Mouse (Mus musculus): ENCODE data around the gene Sycp3. TPM values are rescaled to one million over a fixed set of nuclear protein-coding genes. Genes with fewer than 3 reads are reported as not detected.
A peak's percentile ranks its signal among the peaks of the same experiment; 100 is the strongest.
"Not testable (repeated sequence)": the region's sequence is repeated elsewhere in the genome, so short reads cannot be mapped to it uniquely, and the experiment has no call there.

Gene Sycp3
- polyA plus RNA-seq, 1 experiment from 2014 or later: not detected

- Histone ChIP-seq H3K4me1 (peaks cover 26% of the 10 kb centered on the region), H3K9ac (peak overlapping the region; percentile 89), H3K4me2 (replicated peaks) (peak overlapping the region; percentile 86), H3K9me3 (no peaks in the 10 kb centered on the region), H3K27ac (no peak overlapping the region), H3K27me3 (no peaks in the 10 kb centered on the region), H3K36me3 (no peaks in the 10 kb centered on the region), H3K4me3 (peak overlapping the region; percentile 76)
- peak; percentile 5; the same call in 1 of the 2 replicates for ATAC-seq (ENCODE audit: low FRiP score, low read depth)
- WGBS: 52% methylated on average over 4 of the region's 4 CpGs
These were observed 43.5 kb downstream of the Sycp3 start for GRCm38 (mm10) chr10:88502919-88503318.

GRCm38 (mm10) chr10:88503421-88504314 lies 44.3 kb downstream of the Sycp3 start, which contains the start of gene Chpt1:
TSS of gene Chpt1 (minus strand) at chr10:88504073.
- H3K4me3 ChIP-seq: peak within 1 kb of the TSS; percentile 76
- H3K4me1 ChIP-seq: peaks cover 26% of the 10 kb centered on the region
- peak within 1 kb of the TSS; percentile 86 for H3K4me2 ChIP-seq (replicated peaks)
- H3K36me3 ChIP-seq: no peaks in the 10 kb centered on the region
- H3K27me3 ChIP-seq: no peaks in the 10 kb centered on the region
- WGBS: under 1% methylated on average over 48 of the region's 80 CpGs
- ATAC-seq (ENCODE audit: low FRiP score, low read depth): peak; percentile 95
- H3K27ac ChIP-seq: peak within 1 kb of the TSS; percentile 78
- peak within 1 kb of the TSS; percentile 89 for H3K9ac ChIP-seq
- H3K9me3 ChIP-seq: no peaks in the 10 kb centered on the region

GRCm38 (mm10) chr10:88504481-88504880 lies 45.1 kb downstream of the Sycp3 start:
- Histone ChIP-seq H3K9me3 (no peaks in the 10 kb centered on the region), H3K4me2 (replicated peaks) (peak overlapping the region; percentile 86), H3K27me3 (no peaks in the 10 kb centered on the region), H3K4me3 (peak overlapping the region; percentile 76; the same call in 1 of the 2 replicates), H3K36me3 (no peaks in the 10 kb centered on the region), H3K27ac (no peak overlapping the region), H3K9ac (no peak overlapping the region), H3K4me1 (peaks cover 26% of the 10 kb centered on the region)
- ATAC-seq (ENCODE audit: low FRiP score, low read depth): no peak
- 63% methylated on average over 3 of the region's 3 CpGs for WGBS

GRCm38 (mm10) chr10:88505256-88505655 lies 45.9 kb downstream of the Sycp3 start:
- no peaks in the 10 kb centered on the region for H3K36me3 ChIP-seq
- no peak overlapping the region for H3K4me2 ChIP-seq (replicated peaks)
- ATAC-seq (ENCODE audit: low FRiP score, low read depth): no peak
- 57% methylated on average over 5 of the region's 5 CpGs for WGBS
- peaks cover 26% of the 10 kb centered on the region for H3K4me1 ChIP-seq
- no peak overlapping the region for H3K9ac ChIP-seq
- no peak overlapping the region for H3K27ac ChIP-seq
- H3K9me3 ChIP-seq: no peaks in the 10 kb centered on the region
- no peak overlapping the region for H3K4me3 ChIP-seq
- no peaks in the 10 kb centered on the region for H3K27me3 ChIP-seq

- no peak for ATAC-seq (ENCODE audit: low FRiP score, low read depth)
- no peaks in the 10 kb centered on the region for H3K9me3 ChIP-seq
- WGBS: 51% methylated on average over 7 of the region's 7 CpGs
- no peak overlapping the region for H3K9ac ChIP-seq
- H3K27me3 ChIP-seq: no peaks in the 10 kb centered on the region
- no peak overlapping the region for H3K4me3 ChIP-seq
- H3K4me2 ChIP-seq (replicated peaks): no peak overlapping the region
- H3K4me1 ChIP-seq: peaks cover 11% of the 10 kb centered on the region
- no peak overlapping the region for H3K27ac ChIP-seq
- H3K36me3 ChIP-seq: no peaks in the 10 kb centered on the region
These were observed 48.3 kb downstream of the Sycp3 start for GRCm38 (mm10) chr10:88507691-88508143.

GRCm38 (mm10) chr10:88510503-88511271 lies 51.3 kb downstream of the Sycp3 start:
- H3K9ac ChIP-seq: no peak overlapping the region
- H3K4me3 ChIP-seq: no peak overlapping the region
- H3K27me3 ChIP-seq: no peaks in the 10 kb centered on the region
- no peaks in the 10 kb centered on the region for H3K36me3 ChIP-seq
- no peaks in the 10 kb centered on the region for H3K4me1 ChIP-seq
- 78% methylated on average over 12 of the region's 12 CpGs for WGBS
- no peaks in the 10 kb centered on the region for H3K9me3 ChIP-seq
- H3K4me2 ChIP-seq (replicated peaks): no peak overlapping the region
- no peak for ATAC-seq (ENCODE audit: low FRiP score, low read depth)
- H3K27ac ChIP-seq: no peak overlapping the region

GRCm38 (mm10) chr10:88511355-88511754 lies 52.0 kb downstream of the Sycp3 start:
- Histone ChIP-seq H3K4me3 (no peak overlapping the region), H3K4me1 (no peaks in the 10 kb centered on the region), H3K27me3 (no peaks in the 10 kb centered on the region), H3K27ac (no peak overlapping the region), H3K9ac (no peak overlapping the region), H3K9me3 (no peaks in the 10 kb centered on the region), H3K36me3 (no peaks in the 10 kb centered on the region), H3K4me2 (replicated peaks) (no peak overlapping the region)
- 91% methylated on average over 9 of the region's 9 CpGs for WGBS
- no peak for ATAC-seq (ENCODE audit: low FRiP score, low read depth)

- Histone ChIP-seq H3K4me1 (no peaks in the 10 kb centered on the region), H3K27me3 (no peaks in the 10 kb centered on the region), H3K9ac (no peak overlapping the region), H3K4me2 (replicated peaks) (no peak overlapping the region), H3K27ac (no peak overlapping the region), H3K4me3 (no peak overlapping the region), H3K36me3 (no peaks in the 10 kb centered on the region), H3K9me3 (no peaks in the 10 kb centered on the region)
- 69% methylated on average over 8 of the region's 8 CpGs for WGBS
- no peak for ATAC-seq (ENCODE audit: low FRiP score, low read depth)
These were observed 54.3 kb downstream of the Sycp3 start for GRCm38 (mm10) chr10:88513574-88514135.

GRCm38 (mm10) chr10:88514495-88514894 lies 55.1 kb downstream of the Sycp3 start:
- Histone ChIP-seq H3K27me3 (no peaks in the 10 kb centered on the region), H3K36me3 (no peaks in the 10 kb centered on the region), H3K4me1 (no peaks in the 10 kb centered on the region), H3K9ac (no peak overlapping the region), H3K4me3 (no peak overlapping the region), H3K27ac (no peak overlapping the region), H3K4me2 (replicated peaks) (no peak overlapping the region), H3K9me3 (no peaks in the 10 kb centered on the region)
- WGBS: 70% methylated on average over 2 of the region's 2 CpGs
- ATAC-seq (ENCODE audit: low FRiP score, low read depth): 0 out of 2 replicates have a peak, but pooled peaks have one; percentile 40

GRCm38 (mm10) chr10:88515049-88515448 lies 55.7 kb downstream of the Sycp3 start:
- H3K4me3 ChIP-seq; H3K4me1 ChIP-seq; ATAC-seq (ENCODE audit: low FRiP score, low read depth); H3K27ac ChIP-seq; H3K4me2 ChIP-seq (replicated peaks); H3K9me3 ChIP-seq; H3K9ac ChIP-seq; H3K27me3 ChIP-seq; H3K36me3 ChIP-seq: not testable (repeated sequence)
- WGBS: 88% methylated on average over 7 of the region's 7 CpGs

- H3K9me3 ChIP-seq: no peaks in the 10 kb centered on the region
- no peak overlapping the region for H3K4me3 ChIP-seq
- H3K27me3 ChIP-seq: no peaks in the 10 kb centered on the region
- H3K27ac ChIP-seq: no peak overlapping the region
- no peak overlapping the region for H3K9ac ChIP-seq
- no peak overlapping the region for H3K4me2 ChIP-seq (replicated peaks)
- no peaks in the 10 kb centered on the region for H3K36me3 ChIP-seq
- WGBS: 90% methylated on average over 8 of the region's 8 CpGs
- ATAC-seq (ENCODE audit: low FRiP score, low read depth): no peak
- no peaks in the 10 kb centered on the region for H3K4me1 ChIP-seq
These were observed 63.4 kb downstream of the Sycp3 start for GRCm38 (mm10) chr10:88522795-88523194.

Data from limb, embryonic 13.5 days (tissue).